Mouse (Mus musculus): ENCODE data around the gene Rasgef1b. TPM values are rescaled to one million over a fixed set of nuclear protein-coding genes. Genes with fewer than 3 reads are reported as not detected.

Rasgef1b gene
- total RNA-seq, 4 experiments from 2014 or later, result 15.6 to 18.0 (median 16.5) TPM

Other genes starting within 250 kb of the Rasgef1b start
- gene Vamp9, start 177.2 kb upstream of the Rasgef1b start, total RNA-seq (2022), result 1 to 10 TPM in 2 of 4 experiments, under 1 TPM in 1, not detected in 1; 0.52 to 1.5 (median 1.0) TPM
- 100 to 1,000 TPM; 171 to 222 (median 202) TPM for gene Hnrnpd, start 249.9 kb upstream of the Rasgef1b start, total RNA-seq (2022)
- gene 4930524J08Rik, start 250.0 kb upstream of the Rasgef1b start, total RNA-seq (2022), result 1 to 10 TPM; 1.4 to 3.1 (median 1.6) TPM